Mouse (Mus musculus) testis, adult 2 months (tissue): Measurements from ENCODE around the gene Gm20696.

Experiments used
- CTCF ChIP-seq: fragments of 200-500 bp; IDR thresholded peaks from 2 replicates; pipeline ENCODE4 v1.5.1; 2012; ENCODE audit warnings: low read depth, mild to moderate bottlenecking, inconsistent platforms, low read length, moderate library complexity; ENCODE audit not compliant: control insufficient read depth, insufficient read depth, insufficient replicate concordance
- POLR2A ChIP-seq: fragments of 200-500 bp; IDR thresholded peaks from 2 replicates; pipeline ENCODE4 v1.6.1; 2012; ENCODE audit warnings: low read depth, mild to moderate bottlenecking, inconsistent platforms, low read length, moderate library complexity; ENCODE audit not compliant: control insufficient read depth

GRCm38 (mm10) chr6:99631637-99632036 is 35.0 kb downstream of the Gm20696 start:
- TF ChIP-seq CTCF (no peak), POLR2A (no peak)
